Mouse (Mus musculus) midbrain, postnatal 0 days (tissue): Measurements from ENCODE around the gene Arfgap1. TPM values are rescaled to one million over a fixed set of nuclear protein-coding genes. Genes with fewer than 3 reads are reported as not detected.

Source experiments
- ATAC-seq: fragments of 200-750 bp; cut with Nextera tagmentation; 2 replicates; pipeline ENCODE4 v1.8.0; 2017; ENCODE audit warnings: moderate number of reproducible peaks, mild to moderate bottlenecking, moderate TSS enrichment, moderate library complexity; ENCODE audit not compliant: low FRiP score
- DNase-seq: peaks from one replicate; pipeline ENCODE4 v3.0.0-alpha.2; 2015; ENCODE audit warnings: low spot score
- H3K27ac ChIP-seq: fragments of 300-500 bp; sonication (generic); 2 replicates; pipeline ENCODE4 v1.5.1; 2014; ENCODE audit warnings: low read depth, mild to moderate bottlenecking, low read length, mixed read lengths
- H3K27me3 ChIP-seq: fragments of 300-500 bp; sonication (generic); 2 replicates; pipeline ENCODE4 v1.6.1; 2014; ENCODE audit warnings: low read length, control low read depth, mixed read lengths; ENCODE audit not compliant: insufficient read depth
- H3K36me3 ChIP-seq: fragments of 300-500 bp; sonication (generic); 2 replicates; pipeline ENCODE4 v1.6.1; 2014; ENCODE audit warnings: low read length, control low read depth, mixed read lengths; ENCODE audit not compliant: insufficient read depth
- H3K4me1 ChIP-seq: fragments of 300-500 bp; sonication (generic); 2 replicates; pipeline ENCODE4 v1.6.1; 2014; ENCODE audit warnings: mild to moderate bottlenecking, control low read depth, antibody characterized with exemption, low read length, mixed read lengths; ENCODE audit not compliant: insufficient read depth
- H3K4me2 ChIP-seq: fragments of 300-500 bp; sonication (generic); 2 replicates; pipeline ENCODE4 v1.6.1; 2014; ENCODE audit warnings: low read depth, mild to moderate bottlenecking, low read length, mixed read lengths; ENCODE audit not compliant: poor library complexity, severe bottlenecking
- H3K4me3 ChIP-seq: fragments of 300-500 bp; sonication (generic); 2 replicates; pipeline ENCODE4 v1.5.1; 2014; ENCODE audit warnings: low read depth, mild to moderate bottlenecking, low read length, moderate library complexity
- H3K9ac ChIP-seq: fragments of 300-500 bp; sonication (generic); replicated peaks from 2 replicates; pipeline ENCODE4 v1.6.1; 2014; ENCODE audit warnings: mild to moderate bottlenecking, low read length, moderate library complexity, mixed read lengths; ENCODE audit not compliant: poor library complexity, severe bottlenecking
- H3K9me3 ChIP-seq: fragments of 300-500 bp; sonication (generic); 2 replicates; pipeline ENCODE4 v1.6.1; 2016; ENCODE audit warnings: low read length, control low read depth
- CTCF ChIP-seq: IDR thresholded peaks from 2 replicates; pipeline ENCODE4 v1.5.1; 2016; ENCODE audit warnings: antibody characterized with exemption, mild to moderate bottlenecking
- WGBS: fragments of 180-500 bp; shearing (Covaris S2); extraction: QIAGEN DNeasy Blood & Tissue Kit; methylation state at CpG from one replicate; pipeline ENCODE4 v1.1.7; 2014; 5-methylcytosine and 5-hydroxymethylcytosine counted together
- polyA plus RNA-seq: library from polyadenylated mRNA; unstranded; fragments of >200 nt; fragmentation: Nextera tagmentation; extraction: Ambion mirVana; gene quantifications from 2 replicates; pipeline ENCODE4 v1.2.1, GENCODE M21; 2015
- total RNA-seq: library from RNA; depleted of rRNA; stranded (reverse); fragments of >200 nt; gene quantifications from 2 replicates; pipeline ENCODE4 v1.2.3, GENCODE M21; 2014

The Arfgap1 gene
- total and polyA plus RNA-seq, 2 experiments from 2014 or later: 94.1 to 124 TPM

DNA sequence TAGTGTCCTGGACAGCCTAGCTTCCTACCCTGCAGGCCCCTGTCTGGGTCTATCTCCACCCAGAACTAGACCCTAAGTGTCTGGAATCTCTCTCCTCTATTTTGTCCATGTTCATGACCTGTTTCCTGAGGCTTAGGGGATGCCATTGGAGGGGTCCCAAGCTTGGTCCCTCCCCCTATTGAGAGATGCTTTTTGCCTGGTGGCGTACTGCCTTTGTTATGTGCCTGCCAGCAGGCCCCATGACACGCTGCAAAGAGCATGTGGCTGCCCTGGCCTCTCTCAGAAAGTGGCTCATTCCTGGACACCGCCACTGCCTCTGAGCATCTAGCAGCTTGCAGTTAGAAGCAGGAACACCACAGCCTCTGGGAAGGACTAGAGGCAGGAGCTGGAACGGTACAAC lies 38.3 kb upstream of the Arfgap1 start, which contains the start of gene Birc7:
Gene Birc7, plus strand, starts transcription at position 301 of the 400 bp plus-strand sequence.
- Histone ChIP-seq H3K27me3 (no peaks in the 10 kb centered on the region), H3K27ac (no peak within 1 kb of the TSS), H3K36me3 (0 out of 2 replicates have a peak, but pooled peaks cover 2% of the 10 kb centered on the region), H3K9ac (no peak within 1 kb of the TSS; the same call in 1 of the 2 replicates), H3K4me1 (no peaks in the 10 kb centered on the region), H3K4me2 (no peak within 1 kb of the TSS), H3K4me3 (no peak within 1 kb of the TSS), H3K9me3 (no peaks in the 10 kb centered on the region)
- 56% methylated on average over 4 of the region's 4 CpGs for WGBS
- DNase-seq (no peak), ATAC-seq (no peak)
- TF ChIP-seq CTCF: no peak

DNA sequence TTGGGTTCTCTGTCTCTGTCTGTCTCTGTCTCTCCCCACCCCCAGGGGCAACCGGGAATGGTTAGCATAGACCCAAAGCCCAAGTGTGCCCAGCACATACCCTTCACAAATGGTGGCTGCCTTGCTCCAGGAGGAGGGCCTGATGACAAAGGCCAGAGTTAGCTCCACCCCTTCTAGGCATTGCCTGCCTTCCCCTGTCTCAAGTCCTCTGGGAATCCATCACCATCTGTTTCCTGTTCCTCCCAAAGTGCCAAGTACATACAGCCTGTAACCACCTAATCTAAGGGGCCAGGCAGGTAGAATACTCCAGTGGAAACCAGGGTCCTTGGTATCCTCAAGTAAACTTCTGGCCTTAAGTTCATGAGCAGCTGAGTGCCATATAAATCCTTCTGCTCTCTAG lies 34.6 kb upstream of the Arfgap1 start:
- H3K4me2 ChIP-seq: no peak overlapping the region
- no peak overlapping the region for H3K9ac ChIP-seq
- no peaks in the 10 kb centered on the region for H3K9me3 ChIP-seq
- 0 out of 2 replicates have a peak, but pooled peaks cover 2% of the 10 kb centered on the region for H3K36me3 ChIP-seq
- H3K4me1 ChIP-seq: no peaks in the 10 kb centered on the region
- no peak for TF ChIP-seq CTCF
- ATAC-seq: no peak
- H3K27me3 ChIP-seq: no peaks in the 10 kb centered on the region
- peak; percentile 32 for DNase-seq
- H3K27ac ChIP-seq: no peak overlapping the region
- 79% methylated on average over 1 of the region's 1 CpGs for WGBS
- H3K4me3 ChIP-seq: no peak overlapping the region

DNA sequence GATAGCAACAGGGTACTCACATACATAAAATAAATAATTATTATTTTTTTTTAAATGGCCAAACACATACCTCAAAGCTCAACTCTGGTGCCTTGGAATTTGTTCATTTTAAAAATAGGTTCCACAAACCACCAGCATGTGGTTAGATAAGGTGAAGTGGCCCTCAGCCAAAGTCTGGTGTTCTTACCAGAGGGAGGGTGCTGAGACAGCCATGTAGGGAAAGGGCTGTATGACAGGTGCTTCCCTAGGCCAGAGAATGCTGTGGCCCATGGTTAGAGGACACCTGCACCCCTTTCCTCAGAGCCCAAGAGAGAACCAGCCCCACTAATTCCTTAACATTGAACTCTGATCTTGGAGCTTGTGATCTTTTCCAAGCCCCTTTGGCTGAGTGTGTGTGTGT lies 26.8 kb upstream of the Arfgap1 start:
- DNase-seq (no peak), ATAC-seq (no peak)
- Histone ChIP-seq H3K9me3 (no peaks in the 10 kb centered on the region), H3K27me3 (no peaks in the 10 kb centered on the region), H3K4me2 (no peak overlapping the region), H3K9ac (no peak overlapping the region), H3K27ac (no peak overlapping the region), H3K4me3 (no peak overlapping the region), H3K36me3 (0 out of 2 replicates have a peak, but pooled peaks cover 3% of the 10 kb centered on the region), H3K4me1 (no peaks in the 10 kb centered on the region)
- TF ChIP-seq CTCF: no peak

DNA sequence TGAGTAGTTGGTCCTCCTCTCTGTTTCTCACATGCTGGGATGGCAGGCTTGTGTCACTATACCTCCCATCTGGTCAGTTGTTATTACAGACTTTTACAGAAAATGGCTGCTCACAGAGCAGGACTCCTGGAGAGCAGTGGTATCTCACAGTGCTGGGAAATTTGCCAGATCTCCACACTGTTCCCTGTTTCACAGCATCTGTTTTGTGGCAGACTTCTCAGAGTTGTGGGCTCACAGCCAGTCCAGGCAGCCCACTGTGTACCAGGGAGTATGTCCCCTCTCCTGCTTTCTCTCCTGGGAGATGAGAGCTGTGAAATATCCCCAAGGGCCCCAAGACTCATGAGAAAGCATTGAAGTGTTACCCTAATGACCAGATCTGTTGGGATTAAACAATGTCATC lies 25.2 kb upstream of the Arfgap1 start:
- no peak overlapping the region for H3K4me3 ChIP-seq
- TF ChIP-seq CTCF: no peak
- H3K36me3 ChIP-seq: 0 out of 2 replicates have a peak, but pooled peaks cover 3% of the 10 kb centered on the region
- no peak overlapping the region; the same call in 1 of the 2 replicates for H3K27ac ChIP-seq
- ATAC-seq (no peak), DNase-seq (peak; percentile 57)
- H3K27me3 ChIP-seq: no peaks in the 10 kb centered on the region
- no peak overlapping the region for H3K9ac ChIP-seq
- H3K4me2 ChIP-seq: no peak overlapping the region
- no peaks in the 10 kb centered on the region for H3K4me1 ChIP-seq
- no peaks in the 10 kb centered on the region for H3K9me3 ChIP-seq

DNA sequence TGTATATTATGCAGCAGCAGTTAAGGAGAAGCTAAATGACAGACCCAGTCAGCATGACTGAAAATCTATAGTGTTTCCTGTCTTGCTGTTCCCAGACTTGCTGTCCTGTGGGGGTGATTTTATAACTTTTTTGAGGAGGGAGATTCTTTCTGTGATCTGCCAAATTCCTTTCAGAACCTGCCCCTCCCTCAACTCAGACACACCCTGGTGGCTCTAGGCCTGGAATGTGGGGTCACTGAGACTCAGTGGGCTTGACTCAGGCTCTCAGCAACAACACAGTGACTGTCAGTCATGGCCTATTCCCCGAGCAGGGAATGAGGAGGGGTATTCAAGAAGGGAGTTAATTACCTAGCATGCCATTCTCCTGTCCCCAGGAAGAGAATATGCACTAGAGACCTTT lies 17.1 kb upstream of the Arfgap1 start:
- WGBS: 38% methylated on average over 1 of the region's 1 CpGs
- no peak for DNase-seq
- no peak overlapping the region for H3K4me3 ChIP-seq

DNA sequence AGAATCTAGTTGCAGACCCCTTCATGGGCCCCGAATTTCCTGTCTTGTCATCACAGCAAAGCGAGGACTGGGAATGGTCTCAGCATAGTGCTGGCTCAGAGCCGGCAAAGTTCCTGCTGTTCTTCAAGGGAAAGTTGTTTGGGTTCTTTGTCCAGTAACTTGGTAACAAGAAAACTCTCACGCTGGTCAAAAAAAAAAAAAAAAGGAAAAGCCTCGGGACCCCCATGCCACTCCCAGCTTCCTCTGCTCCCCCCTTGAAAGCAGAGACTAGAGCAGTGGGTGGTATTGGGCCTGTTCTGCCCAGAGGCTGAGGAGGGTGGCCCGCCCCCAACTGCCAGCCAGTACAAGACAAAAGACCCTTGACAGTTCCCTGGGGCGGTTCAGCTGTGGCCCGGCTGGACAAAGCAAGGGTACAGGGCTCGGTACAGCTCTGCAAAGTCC lies 14.3 kb upstream of the Arfgap1 start:
- peak; percentile 81 for DNase-seq
- Histone ChIP-seq H3K4me2 (peak overlapping the region; percentile 86), H3K36me3 (no peaks in the 10 kb centered on the region), H3K27me3 (no peaks in the 10 kb centered on the region), H3K9ac (peak overlapping the region; percentile 70; the same call in 1 of the 2 replicates), H3K4me1 (peaks cover 13% of the 10 kb centered on the region), H3K27ac (peak overlapping the region; percentile 74), H3K9me3 (no peaks in the 10 kb centered on the region), H3K4me3 (peak overlapping the region; percentile 55; the same call in 1 of the 2 replicates)
- TF ChIP-seq CTCF: no peak
- WGBS: 6% methylated on average over 9 of the region's 9 CpGs
- ATAC-seq: peak; percentile 59

More for the DNA sequence above, 17.1 kb upstream of the Arfgap1 start:
- no peaks in the 10 kb centered on the region for H3K27me3 ChIP-seq
- no peak overlapping the region for H3K4me2 ChIP-seq
- TF ChIP-seq CTCF: no peak
- H3K27ac ChIP-seq: no peak overlapping the region
- no peak overlapping the region for H3K9ac ChIP-seq
- H3K9me3 ChIP-seq: no peaks in the 10 kb centered on the region
- H3K4me1 ChIP-seq: peaks cover 13% of the 10 kb centered on the region
- no peak for ATAC-seq
- H3K36me3 ChIP-seq: no peaks in the 10 kb centered on the region
